Mouse (Mus musculus) spleen, adult 2 months (tissue): ENCODE measurements around the gene Scrn1. TPM values are rescaled to one million over a fixed set of nuclear protein-coding genes. Genes with fewer than 3 reads are reported as not detected.

Source experiments
- DNase-seq, 2 experiments: peaks; one replicate each; pipeline versions ENCODE4 v3.0.0 to v3.0.0-alpha.2; 2012 to 2021; ENCODE audit warnings: low spot score in 2 of 2, low read depth in 1 of 2
- H3K27ac ChIP-seq: fragments of 200-500 bp; 2 replicates; pipeline ENCODE4 v1.5.1; 2012; ENCODE audit warnings: low read length, inconsistent platforms; ENCODE audit not compliant: insufficient read depth
- H3K27me3 ChIP-seq: fragments of 200-500 bp; 2 replicates; pipeline ENCODE4 v1.6.1; 2012; ENCODE audit warnings: mild to moderate bottlenecking, moderate library complexity, low read length, inconsistent platforms; ENCODE audit not compliant: control insufficient read depth, insufficient read depth
- H3K36me3 ChIP-seq: fragments of 200-500 bp; 2 replicates; pipeline ENCODE4 v1.6.1; 2012; ENCODE audit warnings: mild to moderate bottlenecking, low read length, inconsistent platforms; ENCODE audit not compliant: control insufficient read depth, insufficient read depth
- H3K4me1 ChIP-seq: fragments of 200-500 bp; 2 replicates; pipeline ENCODE4 v1.6.1; 2011; ENCODE audit warnings: inconsistent platforms; ENCODE audit not compliant: control insufficient read depth, insufficient read depth, insufficient read length
- H3K4me3 ChIP-seq: fragments of 200-500 bp; 2 replicates; pipeline ENCODE4 v1.5.1; 2011; ENCODE audit warnings: mild to moderate bottlenecking, inconsistent platforms; ENCODE audit not compliant: insufficient read depth, insufficient read length; ENCODE audit errors: extremely low read depth
- CTCF ChIP-seq: fragments of 200-500 bp; IDR thresholded peaks from 2 replicates; pipeline ENCODE4 v1.5.1; 2011; ENCODE audit warnings: mild to moderate bottlenecking, inconsistent platforms; ENCODE audit not compliant: insufficient read depth, insufficient read length, insufficient replicate concordance; ENCODE audit errors: extremely low read depth
- POLR2A ChIP-seq: fragments of 200-500 bp; IDR thresholded peaks from 2 replicates; pipeline ENCODE4 v1.6.1; 2011; ENCODE audit warnings: low read depth, low read length, inconsistent platforms
- WGBS: fragments of 180-500 bp; shearing (Covaris S2); methylation state at CpG from one replicate; pipeline ENCODE4 v1.1.7; 2018; 5-methylcytosine and 5-hydroxymethylcytosine counted together
- polyA plus RNA-seq: library from polyadenylated mRNA; depleted of rRNA; stranded (reverse); fragments of >200 nt; gene quantifications from 2 replicates; pipeline ENCODE4 v1.2.3, GENCODE M21; 2012

The Scrn1 gene
- polyA plus RNA-seq, 1 experiment: 0.54 TPM

GRCm38 (mm10) chr6:54565012-54565411, 1.3 kb downstream of the Scrn1 start:
- no peak for DNase-seq
- TF ChIP-seq CTCF (no peak), POLR2A (no peak)
- Histone ChIP-seq H3K4me3 (no peak overlapping the region), H3K27me3 (peaks cover 9% of the 10 kb centered on the region), H3K4me1 (no peaks in the 10 kb centered on the region; the same call in 1 of the 2 replicates), H3K36me3 (no peaks in the 10 kb centered on the region), H3K27ac (no peak overlapping the region)
- WGBS: 69% methylated on average over 3 of the region's 3 CpGs

- no peaks in the 10 kb centered on the region for H3K36me3 ChIP-seq
- H3K4me1 ChIP-seq: no peaks in the 10 kb centered on the region; the same call in 1 of the 2 replicates
- H3K27ac ChIP-seq: no peak overlapping the region
- DNase-seq: no peak
- TF ChIP-seq POLR2A: no peak
- TF ChIP-seq CTCF: no peak
- H3K4me3 ChIP-seq: no peak overlapping the region
- H3K27me3 ChIP-seq: peaks cover 9% of the 10 kb centered on the region
- WGBS: 56% methylated on average over 9 of the region's 9 CpGs
Measured at GRCm38 (mm10) chr6:54564506-54564991, 1.7 kb downstream of the Scrn1 start.

- H3K27ac ChIP-seq: no peak overlapping the region
- 89% methylated on average over 4 of the region's 4 CpGs for WGBS
- peaks cover 9% of the 10 kb centered on the region for H3K27me3 ChIP-seq
- no peaks in the 10 kb centered on the region; the same call in 1 of the 2 replicates for H3K4me1 ChIP-seq
- H3K4me3 ChIP-seq: no peak overlapping the region
- H3K36me3 ChIP-seq: no peaks in the 10 kb centered on the region
- TF ChIP-seq POLR2A: no peak
- no peak for TF ChIP-seq CTCF
- DNase-seq: no peak
Measured at GRCm38 (mm10) chr6:54563561-54563960, 2.7 kb downstream of the Scrn1 start.

- H3K4me3 ChIP-seq: no peak overlapping the region
- 84% methylated on average over 17 of the region's 17 CpGs for WGBS
- H3K27ac ChIP-seq: no peak overlapping the region
- H3K27me3 ChIP-seq: peaks cover 9% of the 10 kb centered on the region
- H3K36me3 ChIP-seq: no peaks in the 10 kb centered on the region
- TF ChIP-seq POLR2A (no peak), CTCF (no peak)
- no peaks in the 10 kb centered on the region; the same call in 1 of the 2 replicates for H3K4me1 ChIP-seq
- no peak for DNase-seq
Measured at GRCm38 (mm10) chr6:54562018-54562809, 4.1 kb downstream of the Scrn1 start.

- H3K4me3 ChIP-seq: no peak overlapping the region
- 89% methylated on average over 7 of the region's 7 CpGs for WGBS
Measured at GRCm38 (mm10) chr6:54558466-54558865, 7.8 kb downstream of the Scrn1 start.

GRCm38 (mm10) chr6:54557671-54558070, 8.6 kb downstream of the Scrn1 start:
- Histone ChIP-seq H3K36me3 (no peaks in the 10 kb centered on the region), H3K4me3 (no peak overlapping the region), H3K4me1 (no peaks in the 10 kb centered on the region), H3K27ac (no peak overlapping the region), H3K27me3 (no peaks in the 10 kb centered on the region)
- TF ChIP-seq POLR2A (no peak), CTCF (no peak)
- 91% methylated on average over 7 of the region's 7 CpGs for whole genome bisulfite sequencing
- no peak for DNase-seq

More at GRCm38 (mm10) chr6:54558466-54558865, 7.8 kb downstream of the Scrn1 start:
- no peaks in the 10 kb centered on the region for H3K27me3 ChIP-seq
- H3K4me1 ChIP-seq: no peaks in the 10 kb centered on the region
- no peaks in the 10 kb centered on the region for H3K36me3 ChIP-seq
- TF ChIP-seq CTCF: no peak
- TF ChIP-seq POLR2A: no peak
- DNase-seq: no peak
- no peak overlapping the region for H3K27ac ChIP-seq

GRCm38 (mm10) chr6:54555816-54556215, 10.5 kb downstream of the Scrn1 start:
- no peak overlapping the region for H3K4me3 ChIP-seq
- no peaks in the 10 kb centered on the region for H3K4me1 ChIP-seq
- TF ChIP-seq CTCF: no peak
- no peak overlapping the region for H3K27ac ChIP-seq
- no peak for DNase-seq
- H3K36me3 ChIP-seq: no peaks in the 10 kb centered on the region
- H3K27me3 ChIP-seq: no peaks in the 10 kb centered on the region
- 88% methylated on average over 1 of the region's 1 CpGs for WGBS
